Mouse (Mus musculus): ENCODE data around the gene Ero1l.

The Ero1l gene

GRCm38 (mm10) chr14:45318426-45319236, at the start of gene Ero1l:
TSS of gene Ero1l (minus strand) at chr14:45318771.
- peak; percentile 71 for DNase-seq (ENCODE audit: low spot score)

GRCm38 (mm10) chr14:45365196-45365587, 46.6 kb upstream of the Ero1l start:
- no peak for DNase-seq (ENCODE audit: low spot score)

- DNase-seq (ENCODE audit: low spot score) = no peak
Observed at GRCm38 (mm10) chr14:45364211-45365195, 45.9 kb upstream of the Ero1l start.

GRCm38 (mm10) chr14:45350931-45351859, 32.6 kb upstream of the Ero1l start, which contains the start of gene Styx:
TSS of gene Styx (plus strand) at chr14:45351093.
- DNase-seq (ENCODE audit: low spot score) = peak; percentile 90

- peak; percentile 62 for DNase-seq (ENCODE audit: low spot score)
Observed at GRCm38 (mm10) chr14:45329589-45330181, 11.1 kb upstream of the Ero1l start, which contains the start of gene Psmc6. TSS of gene Psmc6 (plus strand) at chr14:45329788.

GRCm38 (mm10) chr14:45329018-45329588, 10.5 kb upstream of the Ero1l start:
- no peak for DNase-seq (ENCODE audit: low spot score)

GRCm38 (mm10) chr14:45328072-45328713, 9.6 kb upstream of the Ero1l start:
- DNase-seq (ENCODE audit: low spot score) = no peak

GRCm38 (mm10) chr14:45325471-45325870, 6.9 kb upstream of the Ero1l start:
- DNase-seq (ENCODE audit: low spot score) = no peak

GRCm38 (mm10) chr14:45323320-45323719, 4.7 kb upstream of the Ero1l start:
- DNase-seq (ENCODE audit: low spot score) = no peak

GRCm38 (mm10) chr14:45322450-45322849, 3.9 kb upstream of the Ero1l start:
- DNase-seq (ENCODE audit: low spot score) = no peak

GRCm38 (mm10) chr14:45321622-45322021, 3.1 kb upstream of the Ero1l start:
- no peak for DNase-seq (ENCODE audit: low spot score)

GRCm38 (mm10) chr14:45321067-45321466, 2.5 kb upstream of the Ero1l start:
- no peak for DNase-seq (ENCODE audit: low spot score)

GRCm38 (mm10) chr14:45320111-45320510, 1.5 kb upstream of the Ero1l start:
- DNase-seq (ENCODE audit: low spot score) = no peak

GRCm38 (mm10) chr14:45319237-45319610, 653 bp upstream of the Ero1l start:
- no peak for DNase-seq (ENCODE audit: low spot score)

GRCm38 (mm10) chr14:45317921-45318411, 605 bp downstream of the Ero1l start:
- no peak for DNase-seq (ENCODE audit: low spot score)

GRCm38 (mm10) chr14:45316927-45317326, 1.6 kb downstream of the Ero1l start:
- DNase-seq (ENCODE audit: low spot score) = no peak

GRCm38 (mm10) chr14:45310101-45310500, 8.5 kb downstream of the Ero1l start:
- no peak for DNase-seq (ENCODE audit: low spot score)

GRCm38 (mm10) chr14:45309646-45310045, 8.9 kb downstream of the Ero1l start:
- no peak for DNase-seq (ENCODE audit: low spot score)

- DNase-seq (ENCODE audit: low spot score) = no peak
Observed at GRCm38 (mm10) chr14:45307630-45308328, 10.8 kb downstream of the Ero1l start.

All from ovary, postnatal 10 days (tissue).